Mouse (Mus musculus): ENCODE results near the gene Cox6b2. TPM values are rescaled to one million over a fixed set of nuclear protein-coding genes. Genes with fewer than 3 reads are reported as not detected.

The Cox6b2 gene
- polyA plus RNA-seq, 1 experiment = 62.7 TPM

DNA sequence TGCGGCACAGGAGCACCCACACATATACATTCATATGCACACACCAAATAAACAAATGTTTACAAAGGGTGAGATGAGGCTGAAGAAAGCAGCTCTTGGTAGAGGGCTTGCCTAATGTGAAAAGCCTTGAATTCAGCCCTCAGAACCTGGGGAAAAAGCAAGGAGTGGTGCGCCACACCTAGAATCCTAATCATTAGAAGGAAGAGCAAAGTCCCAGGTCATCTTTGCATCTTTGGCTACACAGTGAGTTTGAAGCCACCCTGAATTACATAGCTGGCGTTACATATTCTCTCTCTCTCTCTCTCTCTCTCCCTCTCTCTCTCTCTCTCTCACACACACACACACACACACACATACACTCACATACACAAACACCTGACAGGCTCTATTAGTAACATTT, 33.6 kb downstream of the Cox6b2 start:
- Histone ChIP-seq H3K27ac (ENCODE audit: insufficient read depth, low read depth, low read length) (no peak overlapping the region), H3K36me3 (ENCODE audit: control insufficient read depth, insufficient read depth, low read length) (no peaks in the 10 kb centered on the region), H3K4me1 (ENCODE audit: control insufficient read depth, insufficient read depth, low read length) (no peaks in the 10 kb centered on the region), H3K27me3 (replicated peaks; ENCODE audit: control insufficient read depth, insufficient read depth, low read length) (no peaks in the 10 kb centered on the region), H3K4me3 (ENCODE audit: insufficient read depth, low read depth, low read length) (no peak overlapping the region)
- TF ChIP-seq POLR2A (IDR thresholded peaks at IDR 0.05; ENCODE audit: low read depth, low read length) = no peak
- TF ChIP-seq CTCF (conservative IDR thresholded peaks at IDR 0.05; ENCODE audit: insufficient read depth, insufficient read length, low read depth, low read length) = no peak
- DNase-seq = no peak
- WGBS = 91% methylated on average over 3 of the region's 3 CpGs

DNA sequence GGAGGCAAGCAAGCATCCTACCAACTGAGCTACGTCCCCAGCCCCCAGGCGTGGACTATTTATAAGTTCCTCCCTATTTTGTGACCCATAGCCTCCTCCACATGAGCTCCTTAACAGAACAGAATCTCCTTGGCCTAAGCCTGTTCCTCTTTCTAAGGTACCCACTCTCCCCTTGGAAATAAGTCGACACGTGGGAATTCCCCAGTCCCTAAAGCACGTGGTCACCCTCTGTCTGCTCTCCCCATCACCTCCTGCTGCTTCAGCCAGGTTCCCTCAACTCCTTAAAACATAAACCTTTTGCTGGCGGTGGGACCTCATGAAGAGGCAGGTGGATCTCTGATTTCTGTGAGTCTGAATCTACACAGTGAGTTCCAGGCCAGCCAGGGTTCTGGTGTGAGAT, 35.9 kb downstream of the Cox6b2 start:
- 51% methylated on average over 6 of the region's 6 CpGs for WGBS
- Histone ChIP-seq H3K4me3 (ENCODE audit: insufficient read depth, low read depth, low read length) (no peak overlapping the region), H3K36me3 (ENCODE audit: control insufficient read depth, insufficient read depth, low read length) (no peaks in the 10 kb centered on the region), H3K27ac (ENCODE audit: insufficient read depth, low read depth, low read length) (no peak overlapping the region), H3K27me3 (replicated peaks; ENCODE audit: control insufficient read depth, insufficient read depth, low read length) (no peaks in the 10 kb centered on the region), H3K4me1 (ENCODE audit: control insufficient read depth, insufficient read depth, low read length) (no peaks in the 10 kb centered on the region)
- TF ChIP-seq POLR2A (IDR thresholded peaks at IDR 0.05; ENCODE audit: low read depth, low read length) = no peak
- no peak for TF ChIP-seq CTCF (conservative IDR thresholded peaks at IDR 0.05; ENCODE audit: insufficient read depth, insufficient read length, low read depth, low read length)
- no peak for DNase-seq

DNA sequence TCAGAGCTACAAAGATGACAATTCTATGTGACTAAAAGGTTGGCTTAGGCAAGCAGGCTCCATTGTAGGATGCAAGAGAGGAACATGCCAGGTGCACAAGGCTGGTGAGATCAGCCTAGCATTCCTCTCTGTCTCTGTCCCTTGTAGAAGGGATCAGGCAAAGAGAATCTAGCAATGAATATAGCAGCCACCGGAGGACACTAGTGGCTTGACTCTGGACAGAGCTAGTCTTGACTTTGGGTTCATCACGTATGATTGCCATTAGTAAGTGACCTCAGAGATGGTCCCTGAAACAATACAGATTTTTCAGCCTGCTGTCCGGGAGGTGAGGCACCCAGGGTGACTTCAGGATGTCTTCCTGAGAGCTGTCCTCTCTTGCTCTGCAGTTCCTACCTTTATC, 40.3 kb downstream of the Cox6b2 start:
- H3K27me3 ChIP-seq (replicated peaks; ENCODE audit: control insufficient read depth, insufficient read depth, low read length) = no peaks in the 10 kb centered on the region
- H3K27ac ChIP-seq (ENCODE audit: insufficient read depth, low read depth, low read length) = no peak overlapping the region
- no peak overlapping the region for H3K4me3 ChIP-seq (ENCODE audit: insufficient read depth, low read depth, low read length)
- no peaks in the 10 kb centered on the region for H3K4me1 ChIP-seq (ENCODE audit: control insufficient read depth, insufficient read depth, low read length)
- no peak for DNase-seq
- TF ChIP-seq CTCF (conservative IDR thresholded peaks at IDR 0.05; ENCODE audit: insufficient read depth, insufficient read length, low read depth, low read length) = peak; percentile 25; the same call in 1 of the 2 replicates
- no peak for TF ChIP-seq POLR2A (IDR thresholded peaks at IDR 0.05; ENCODE audit: low read depth, low read length)
- H3K36me3 ChIP-seq (ENCODE audit: control insufficient read depth, insufficient read depth, low read length) = no peaks in the 10 kb centered on the region
- 81% methylated on average over 3 of the region's 3 CpGs for WGBS

DNA sequence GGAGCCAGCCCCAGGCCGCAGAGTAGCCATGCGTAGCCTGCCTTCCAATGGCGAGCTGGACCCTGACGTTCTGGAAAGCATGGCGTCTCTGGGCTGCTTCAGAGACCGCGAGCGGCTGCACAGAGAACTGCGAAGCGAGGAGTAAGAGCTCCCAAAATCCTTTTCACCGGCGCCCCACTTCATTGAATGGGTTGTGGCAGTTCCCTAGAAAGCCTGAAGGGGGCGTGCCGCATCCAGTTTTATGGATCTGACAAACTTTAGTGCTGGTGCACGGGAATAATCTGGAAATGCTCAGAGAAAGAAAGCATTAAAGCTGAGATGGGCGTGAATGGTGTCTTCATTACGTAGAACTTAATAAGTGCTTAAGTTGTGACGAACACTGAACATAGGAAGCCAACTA, 47.8 kb downstream of the Cox6b2 start:
- Histone ChIP-seq H3K4me1 (ENCODE audit: control insufficient read depth, insufficient read depth, low read length) (no peaks in the 10 kb centered on the region), H3K36me3 (ENCODE audit: control insufficient read depth, insufficient read depth, low read length) (no peaks in the 10 kb centered on the region), H3K27me3 (replicated peaks; ENCODE audit: control insufficient read depth, insufficient read depth, low read length) (no peaks in the 10 kb centered on the region), H3K4me3 (ENCODE audit: insufficient read depth, low read depth, low read length) (no peak overlapping the region), H3K27ac (ENCODE audit: insufficient read depth, low read depth, low read length) (no peak overlapping the region)
- 49% methylated on average over 18 of the region's 18 CpGs for WGBS
- DNase-seq = peak; percentile 39
- TF ChIP-seq CTCF (conservative IDR thresholded peaks at IDR 0.05; ENCODE audit: insufficient read depth, insufficient read length, low read depth, low read length) = peak; percentile 61
- no peak for TF ChIP-seq POLR2A (IDR thresholded peaks at IDR 0.05; ENCODE audit: low read depth, low read length)

DNA sequence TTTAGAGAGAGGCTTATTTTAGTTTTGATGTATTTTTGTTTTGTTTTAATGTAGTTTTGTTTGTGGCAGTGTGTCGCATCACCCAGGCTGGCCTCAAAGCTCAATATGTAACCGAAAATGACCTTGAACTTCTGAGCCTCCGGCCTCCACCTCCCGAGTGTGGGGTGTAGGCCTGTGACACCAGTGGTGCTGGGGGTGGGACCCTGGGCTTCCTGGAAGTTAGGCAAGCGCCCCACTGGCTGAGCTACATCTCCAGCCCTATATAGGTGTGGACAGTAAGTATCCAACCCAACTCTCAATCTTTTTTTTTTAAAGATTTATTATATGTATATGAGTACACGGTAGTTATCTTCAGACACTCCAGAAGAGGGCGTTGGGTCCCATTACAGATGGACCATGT, 49.7 kb downstream of the Cox6b2 start:
- Histone ChIP-seq H3K4me1 (ENCODE audit: control insufficient read depth, insufficient read depth, low read length) (no peaks in the 10 kb centered on the region), H3K27me3 (replicated peaks; ENCODE audit: control insufficient read depth, insufficient read depth, low read length) (no peaks in the 10 kb centered on the region), H3K27ac (ENCODE audit: insufficient read depth, low read depth, low read length) (no peak overlapping the region), H3K4me3 (ENCODE audit: insufficient read depth, low read depth, low read length) (no peak overlapping the region), H3K36me3 (ENCODE audit: control insufficient read depth, insufficient read depth, low read length) (no peaks in the 10 kb centered on the region)
- TF ChIP-seq POLR2A (IDR thresholded peaks at IDR 0.05; ENCODE audit: low read depth, low read length) (no peak), CTCF (conservative IDR thresholded peaks at IDR 0.05; ENCODE audit: insufficient read depth, insufficient read length, low read depth, low read length) (no peak)
- WGBS = 95% methylated on average over 7 of the region's 7 CpGs
- DNase-seq = no peak

DNA sequence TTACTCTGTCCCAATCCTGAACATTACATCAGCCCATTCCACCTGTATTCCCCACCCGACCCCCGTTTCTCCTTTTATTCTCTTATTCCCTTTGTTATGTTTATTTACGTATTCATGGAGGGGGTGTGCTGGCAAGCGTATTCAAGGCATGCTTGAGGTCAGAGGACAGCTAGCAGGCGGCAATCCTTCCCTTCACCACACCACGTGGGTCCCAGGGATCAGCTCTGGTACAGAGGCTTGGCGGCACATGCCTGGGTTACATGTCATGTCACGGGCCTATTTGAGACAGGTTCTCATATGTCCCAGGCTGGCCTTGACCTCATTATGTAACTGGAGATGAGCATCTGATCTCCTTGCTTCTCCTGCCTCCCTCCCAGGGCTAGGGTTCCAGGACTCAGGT, 50.6 kb downstream of the Cox6b2 start:
- DNase-seq = no peak

More for the DNA sequence above, 50.6 kb downstream of the Cox6b2 start:
- no peak overlapping the region for H3K27ac ChIP-seq (ENCODE audit: insufficient read depth, low read depth, low read length)
- WGBS = 60% methylated on average over 8 of the region's 8 CpGs
- no peaks in the 10 kb centered on the region for H3K36me3 ChIP-seq (ENCODE audit: control insufficient read depth, insufficient read depth, low read length)
- TF ChIP-seq POLR2A (IDR thresholded peaks at IDR 0.05; ENCODE audit: low read depth, low read length) (no peak), CTCF (conservative IDR thresholded peaks at IDR 0.05; ENCODE audit: insufficient read depth, insufficient read length, low read depth, low read length) (no peak)
- H3K4me3 ChIP-seq (ENCODE audit: insufficient read depth, low read depth, low read length) = no peak overlapping the region
- no peaks in the 10 kb centered on the region for H3K27me3 ChIP-seq (replicated peaks; ENCODE audit: control insufficient read depth, insufficient read depth, low read length)
- H3K4me1 ChIP-seq (ENCODE audit: control insufficient read depth, insufficient read depth, low read length) = no peaks in the 10 kb centered on the region

Other genes with a start within 250 kb of the Cox6b2 start
- 0.39 and 3.9 TPM in 2 replicates for gene Tnnt1, start 236.7 kb downstream of the Cox6b2 start, polyA plus RNA-seq (2012; rRNA removed)
- 2.1 and 2.6 TPM in 2 replicates for gene Tnni3, start 228.9 kb downstream of the Cox6b2 start, polyA plus RNA-seq (2012; rRNA removed)
- 1.3 and 1.4 TPM in 2 replicates for gene Dnaaf3, start 220.6 kb downstream of the Cox6b2 start, polyA plus RNA-seq (2012; rRNA removed)
- gene Syt5, start 205.6 kb downstream of the Cox6b2 start, polyA plus RNA-seq (2012; rRNA removed) = 0.55 and 1.0 TPM in 2 replicates
- 0.22 and 0.24 TPM in 2 replicates for gene Ptprh, start 149.1 kb downstream of the Cox6b2 start, polyA plus RNA-seq (2012; rRNA removed)
- 83.0 and 86.5 TPM in 2 replicates for gene Tmem86b, start 121.7 kb downstream of the Cox6b2 start, polyA plus RNA-seq (2012; rRNA removed)
- 103 and 109 TPM in 2 replicates for gene Ppp6r1, start 94.1 kb downstream of the Cox6b2 start, polyA plus RNA-seq (2012; rRNA removed)
- gene Hspbp1, start 68.0 kb downstream of the Cox6b2 start, polyA plus RNA-seq (2012; rRNA removed) = 36.6 and 39.4 TPM in 2 replicates
- gene Brsk1, start 62.5 kb downstream of the Cox6b2 start, polyA plus RNA-seq (2012; rRNA removed) = 1.7 and 2.3 TPM in 2 replicates
- gene Tmem150b, start 27.8 kb downstream of the Cox6b2 start, polyA plus RNA-seq (2012; rRNA removed) = 0.57 and 0.59 TPM in 2 replicates
- 83.2 and 101 TPM in 2 replicates for gene Kmt5c, start 13.0 kb downstream of the Cox6b2 start, polyA plus RNA-seq (2012; rRNA removed)
- 0.08 and 0.09 TPM in 2 replicates for gene Fam71e2, start 18.2 kb upstream of the Cox6b2 start, polyA plus RNA-seq (2012; rRNA removed)
- 0.13 and 0.24 TPM in 2 replicates for gene Il11, start 29.8 kb upstream of the Cox6b2 start, polyA plus RNA-seq (2012; rRNA removed)
- gene Tmem190, start 29.8 kb upstream of the Cox6b2 start, polyA plus RNA-seq (2012; rRNA removed) = 0.31 TPM in 1 of 2 replicates, not detected in the other
- gene Tmem238, start 36.6 kb upstream of the Cox6b2 start, polyA plus RNA-seq (2012; rRNA removed) = 57.8 and 87.8 TPM in 2 replicates
- gene Rpl28, start 39.8 kb upstream of the Cox6b2 start, polyA plus RNA-seq (2012; rRNA removed) = 340 and 597 TPM in 2 replicates
- gene Ube2s, start 59.5 kb upstream of the Cox6b2 start, polyA plus RNA-seq (2012; rRNA removed) = 240 and 301 TPM in 2 replicates
- gene Shisa7, start 91.6 kb upstream of the Cox6b2 start, polyA plus RNA-seq (2012; rRNA removed) = 14.1 and 17.3 TPM in 2 replicates
- gene Isoc2b, start 117.2 kb upstream of the Cox6b2 start, polyA plus RNA-seq (2012; rRNA removed) = 41.1 and 47.9 TPM in 2 replicates
- 174 and 182 TPM in 2 replicates for gene Isoc2a, start 124.1 kb upstream of the Cox6b2 start, polyA plus RNA-seq (2012; rRNA removed)
- gene Gm36210, start 153.4 kb upstream of the Cox6b2 start, polyA plus RNA-seq (2012; rRNA removed) = 0.16 TPM in 1 of 2 replicates, not detected in the other
- 12.6 and 14.4 TPM in 2 replicates for gene Zfp628, start 162.1 kb upstream of the Cox6b2 start, polyA plus RNA-seq (2012; rRNA removed)
- 5.5 and 5.7 TPM in 2 replicates for gene Nat14, start 168.9 kb upstream of the Cox6b2 start, polyA plus RNA-seq (2012; rRNA removed)
- 1.8 and 2.1 TPM in 2 replicates for gene Ssc5d, start 172.7 kb upstream of the Cox6b2 start, polyA plus RNA-seq (2012; rRNA removed)
- 0.11 and 1.6 TPM in 2 replicates for gene Sbk2, start 211.3 kb upstream of the Cox6b2 start, polyA plus RNA-seq (2012; rRNA removed)
- 0.14 and 0.19 TPM in 2 replicates for gene Sbk3, start 218.1 kb upstream of the Cox6b2 start, polyA plus RNA-seq (2012; rRNA removed)
- gene Zfp579, start 243.1 kb upstream of the Cox6b2 start, polyA plus RNA-seq (2012; rRNA removed) = 49.9 and 55.2 TPM in 2 replicates